Mouse (Mus musculus) kidney, embryonic 14.5 days (tissue): ENCODE data around the gene Trpv2. TPM values are rescaled to one million over a fixed set of nuclear protein-coding genes. Genes with fewer than 3 reads are reported as not detected.
A peak's percentile ranks its signal among the peaks of the same experiment; 100 is the strongest.

Experiments used
- ATAC-seq: fragments of 200-750 bp; cut with Nextera tagmentation; 2 replicates; pipeline ENCODE4 v1.8.0; 2017; ENCODE audit warnings: moderate number of reproducible peaks, mild to moderate bottlenecking, moderate TSS enrichment, moderate library complexity; ENCODE audit not compliant: low FRiP score, low TSS enrichment
- H3K27ac ChIP-seq: fragments of 300-500 bp; sonication (generic); 2 replicates; pipeline ENCODE4 v1.5.1; 2014; ENCODE audit warnings: low read depth, mild to moderate bottlenecking, low read length, moderate library complexity, mixed read lengths
- H3K27me3 ChIP-seq: fragments of 300-500 bp; sonication (generic); 2 replicates; pipeline ENCODE4 v1.6.1; 2014; ENCODE audit warnings: mild to moderate bottlenecking, low read length; ENCODE audit not compliant: control insufficient read depth, insufficient read depth
- H3K36me3 ChIP-seq: fragments of 300-500 bp; sonication (generic); 2 replicates; pipeline ENCODE4 v1.6.1; 2014; ENCODE audit warnings: low read length, mixed read lengths; ENCODE audit not compliant: control insufficient read depth, insufficient read depth
- H3K4me1 ChIP-seq: fragments of 300-500 bp; sonication (generic); 2 replicates; pipeline ENCODE4 v1.6.1; 2014; ENCODE audit warnings: low read length, mixed read lengths; ENCODE audit not compliant: control insufficient read depth, insufficient read depth
- H3K4me2 ChIP-seq: fragments of 300-500 bp; sonication (generic); replicated peaks from 2 replicates; pipeline ENCODE4 v1.6.1; 2014; ENCODE audit warnings: low read depth, mild to moderate bottlenecking, low read length
- H3K4me3 ChIP-seq: fragments of 300-500 bp; sonication (generic); 2 replicates; pipeline ENCODE4 v1.5.1; 2014; ENCODE audit warnings: mild to moderate bottlenecking, low read length
- H3K9ac ChIP-seq: fragments of 300-500 bp; sonication (generic); 2 replicates; pipeline ENCODE4 v1.6.1; 2014; ENCODE audit warnings: low read depth, mild to moderate bottlenecking, low read length, moderate library complexity
- H3K9me3 ChIP-seq: fragments of 300-500 bp; sonication (generic); 2 replicates; pipeline ENCODE4 v1.6.1; 2016; ENCODE audit warnings: low read length; ENCODE audit not compliant: control insufficient read depth
- WGBS: fragments of 180-500 bp; shearing (Covaris S2); extraction: QIAGEN DNeasy Blood & Tissue Kit; methylation state at CpG from one replicate; pipeline ENCODE4 v1.1.7; 2014; 5-methylcytosine and 5-hydroxymethylcytosine counted together
- polyA plus RNA-seq: library from polyadenylated mRNA; unstranded; fragments of >200 nt; fragmentation: Nextera tagmentation; extraction: Ambion mirVana; gene quantifications from 2 replicates; pipeline ENCODE4 v1.2.1, GENCODE M21; 2014

The Trpv2 gene
- polyA plus RNA-seq, 1 experiment from 2014 or later, result 1.4 TPM

GRCm38 (mm10) chr11:62568300-62568699 lies 6.0 kb upstream of the Trpv2 start:
- Histone ChIP-seq H3K4me1 (no peaks in the 10 kb centered on the region), H3K4me3 (no peak overlapping the region), H3K9ac (no peak overlapping the region), H3K27ac (no peak overlapping the region), H3K9me3 (no peaks in the 10 kb centered on the region), H3K4me2 (no peak overlapping the region), H3K27me3 (no peaks in the 10 kb centered on the region), H3K36me3 (no peaks in the 10 kb centered on the region)
- 72% methylated on average over 3 of the region's 3 CpGs for WGBS
- no peak for ATAC-seq

GRCm38 (mm10) chr11:62574703-62575085 lies 408 bp downstream of the Trpv2 start:
- H3K4me1 ChIP-seq, result 0 out of 2 replicates have a peak, but pooled peaks cover 3% of the 10 kb centered on the region
- H3K9ac ChIP-seq, result no peak overlapping the region
- no peaks in the 10 kb centered on the region for H3K36me3 ChIP-seq
- no peak overlapping the region for H3K4me2 ChIP-seq
- H3K4me3 ChIP-seq, result no peak overlapping the region
- no peak overlapping the region for H3K27ac ChIP-seq
- H3K27me3 ChIP-seq, result peaks cover 7% of the 10 kb centered on the region; the same call in 1 of the 2 replicates
- ATAC-seq, result no peak
- WGBS, result 85% methylated on average over 4 of the region's 4 CpGs
- H3K9me3 ChIP-seq, result no peaks in the 10 kb centered on the region

GRCm38 (mm10) chr11:62575297-62575658 lies 992 bp downstream of the Trpv2 start:
- Histone ChIP-seq H3K4me1 (0 out of 2 replicates have a peak, but pooled peaks cover 3% of the 10 kb centered on the region), H3K4me2 (peak overlapping the region; percentile 99), H3K9me3 (no peaks in the 10 kb centered on the region), H3K27ac (no peak overlapping the region), H3K9ac (peak overlapping the region; percentile 50; the same call in 1 of the 2 replicates), H3K4me3 (peak overlapping the region; percentile 55), H3K36me3 (no peaks in the 10 kb centered on the region), H3K27me3 (peaks cover 7% of the 10 kb centered on the region; the same call in 1 of the 2 replicates)
- peak; percentile 72 for ATAC-seq
- WGBS, result 3% methylated on average over 8 of the region's 9 CpGs

GRCm38 (mm10) chr11:62575659-62576438 lies 1.6 kb downstream of the Trpv2 start:
- ATAC-seq, result peak; percentile 77

GRCm38 (mm10) chr11:62576530-62577152 lies 2.4 kb downstream of the Trpv2 start:
- no peak overlapping the region for H3K27ac ChIP-seq
- 0 out of 2 replicates have a peak, but pooled peaks cover 3% of the 10 kb centered on the region for H3K4me1 ChIP-seq
- ATAC-seq, result no peak
- peak overlapping the region; percentile 99 for H3K4me2 ChIP-seq
- H3K36me3 ChIP-seq, result no peaks in the 10 kb centered on the region
- no peak overlapping the region for H3K9ac ChIP-seq
- H3K9me3 ChIP-seq, result no peaks in the 10 kb centered on the region
- H3K27me3 ChIP-seq, result peaks cover 7% of the 10 kb centered on the region; the same call in 1 of the 2 replicates
- whole genome bisulfite sequencing, result 63% methylated on average over 16 of the region's 16 CpGs
- peak overlapping the region; percentile 55 for H3K4me3 ChIP-seq

More at GRCm38 (mm10) chr11:62575659-62576438, 1.6 kb downstream of the Trpv2 start:
- Histone ChIP-seq H3K9me3 (no peaks in the 10 kb centered on the region), H3K36me3 (no peaks in the 10 kb centered on the region), H3K4me1 (0 out of 2 replicates have a peak, but pooled peaks cover 3% of the 10 kb centered on the region), H3K9ac (peak overlapping the region; percentile 50), H3K4me3 (peak overlapping the region; percentile 55), H3K27me3 (peaks cover 7% of the 10 kb centered on the region; the same call in 1 of the 2 replicates), H3K4me2 (peak overlapping the region; percentile 99), H3K27ac (no peak overlapping the region)
- WGBS, result 5% methylated on average over 27 of the region's 27 CpGs

- H3K9ac ChIP-seq, result no peak overlapping the region
- no peak overlapping the region for H3K27ac ChIP-seq
- no peaks in the 10 kb centered on the region for H3K4me1 ChIP-seq
- no peaks in the 10 kb centered on the region for H3K9me3 ChIP-seq
- H3K27me3 ChIP-seq, result no peaks in the 10 kb centered on the region
- H3K36me3 ChIP-seq, result no peaks in the 10 kb centered on the region
- WGBS, result 81% methylated on average over 6 of the region's 6 CpGs
- no peak for ATAC-seq
- no peak overlapping the region for H3K4me2 ChIP-seq
- no peak overlapping the region for H3K4me3 ChIP-seq
These were observed 8.7 kb downstream of the Trpv2 start for GRCm38 (mm10) chr11:62583031-62583430.

- no peak overlapping the region for H3K4me3 ChIP-seq
- no peak for ATAC-seq
- no peaks in the 10 kb centered on the region for H3K4me1 ChIP-seq
- H3K9ac ChIP-seq, result no peak overlapping the region
- WGBS, result 55% methylated on average over 9 of the region's 9 CpGs
- H3K36me3 ChIP-seq, result no peaks in the 10 kb centered on the region
- no peaks in the 10 kb centered on the region for H3K9me3 ChIP-seq
- H3K27ac ChIP-seq, result no peak overlapping the region
- no peaks in the 10 kb centered on the region for H3K27me3 ChIP-seq
- no peak overlapping the region for H3K4me2 ChIP-seq
These were observed 10.5 kb downstream of the Trpv2 start for GRCm38 (mm10) chr11:62584671-62585206.

- 87% methylated on average over 5 of the region's 5 CpGs for WGBS
- Histone ChIP-seq H3K27ac (no peak overlapping the region), H3K9ac (no peak overlapping the region), H3K36me3 (no peaks in the 10 kb centered on the region), H3K4me3 (no peak overlapping the region), H3K4me1 (no peaks in the 10 kb centered on the region), H3K9me3 (no peaks in the 10 kb centered on the region), H3K4me2 (no peak overlapping the region), H3K27me3 (no peaks in the 10 kb centered on the region)
- ATAC-seq, result no peak
These were observed 12.7 kb downstream of the Trpv2 start for GRCm38 (mm10) chr11:62587034-62587433.

GRCm38 (mm10) chr11:62589391-62589790 lies 15.1 kb downstream of the Trpv2 start:
- H3K4me1 ChIP-seq, result no peaks in the 10 kb centered on the region
- H3K36me3 ChIP-seq, result no peaks in the 10 kb centered on the region
- H3K4me2 ChIP-seq, result no peak overlapping the region
- no peaks in the 10 kb centered on the region for H3K9me3 ChIP-seq
- no peak overlapping the region for H3K27ac ChIP-seq
- WGBS, result 75% methylated on average over 10 of the region's 10 CpGs
- H3K4me3 ChIP-seq, result no peak overlapping the region
- ATAC-seq, result no peak
- no peaks in the 10 kb centered on the region for H3K27me3 ChIP-seq
- H3K9ac ChIP-seq, result no peak overlapping the region
